Mouse (Mus musculus) lung, embryonic 14.5 days (tissue): ENCODE data around the gene Gabrg2. TPM values are rescaled to one million over a fixed set of nuclear protein-coding genes. Genes with fewer than 3 reads are reported as not detected.

Experiments
- ATAC-seq: fragments of 200-750 bp; cut with Nextera tagmentation; 2 replicates; pipeline ENCODE4 v1.8.0; 2017; ENCODE audit warnings: mild to moderate bottlenecking, moderate TSS enrichment, moderate library complexity; ENCODE audit not compliant: insufficient read depth
- DNase-seq: peaks from one replicate; pipeline ENCODE4 v3.0.0-alpha.2; 2015
- H3K27ac ChIP-seq: fragments of 300-500 bp; sonication (generic); 2 replicates; pipeline ENCODE4 v1.5.1; 2014; ENCODE audit warnings: low read depth, mild to moderate bottlenecking, moderate library complexity
- H3K27me3 ChIP-seq: fragments of 300-500 bp; sonication (generic); 2 replicates; pipeline ENCODE4 v1.6.1; 2014; ENCODE audit warnings: low read length, control low read depth; ENCODE audit not compliant: insufficient read depth
- H3K36me3 ChIP-seq: fragments of 300-500 bp; sonication (generic); 2 replicates; pipeline ENCODE4 v1.6.1; 2014; ENCODE audit warnings: control low read depth; ENCODE audit not compliant: insufficient read depth
- H3K4me1 ChIP-seq: fragments of 300-500 bp; sonication (generic); 2 replicates; pipeline ENCODE4 v1.6.1; 2014; ENCODE audit warnings: antibody characterized with exemption, control low read depth; ENCODE audit not compliant: insufficient read depth
- H3K4me2 ChIP-seq: fragments of 300-500 bp; sonication (generic); 2 replicates; pipeline ENCODE4 v1.6.1; 2014; ENCODE audit warnings: mild to moderate bottlenecking
- H3K4me3 ChIP-seq: fragments of 300-500 bp; sonication (generic); 2 replicates; pipeline ENCODE4 v1.5.1; 2014; ENCODE audit warnings: low read depth, low read length
- H3K9ac ChIP-seq: fragments of 300-500 bp; sonication (generic); 2 replicates; pipeline ENCODE4 v1.6.1; 2014
- H3K9me3 ChIP-seq: fragments of 300-500 bp; sonication (generic); 2 replicates; pipeline ENCODE4 v1.6.1; 2016; ENCODE audit warnings: low read depth, low read length, control low read depth
- CTCF ChIP-seq: IDR thresholded peaks from 2 replicates; pipeline ENCODE4 v1.5.1; 2016; ENCODE audit warnings: antibody characterized with exemption, low read depth
- WGBS: fragments of 180-500 bp; shearing (Covaris S2); extraction: QIAGEN DNeasy Blood & Tissue Kit; methylation state at CpG from one replicate; pipeline ENCODE4 v1.1.7; 2014; 5-methylcytosine and 5-hydroxymethylcytosine counted together
- polyA plus RNA-seq: library from polyadenylated mRNA; unstranded; fragments of >200 nt; fragmentation: Nextera tagmentation; extraction: Ambion mirVana; gene quantifications from 2 replicates; pipeline ENCODE4 v1.2.1, GENCODE M21; 2014

Gabrg2 gene
- polyA plus RNA-seq, 1 experiment from 2014 or later, result 0.05 TPM

DNA sequence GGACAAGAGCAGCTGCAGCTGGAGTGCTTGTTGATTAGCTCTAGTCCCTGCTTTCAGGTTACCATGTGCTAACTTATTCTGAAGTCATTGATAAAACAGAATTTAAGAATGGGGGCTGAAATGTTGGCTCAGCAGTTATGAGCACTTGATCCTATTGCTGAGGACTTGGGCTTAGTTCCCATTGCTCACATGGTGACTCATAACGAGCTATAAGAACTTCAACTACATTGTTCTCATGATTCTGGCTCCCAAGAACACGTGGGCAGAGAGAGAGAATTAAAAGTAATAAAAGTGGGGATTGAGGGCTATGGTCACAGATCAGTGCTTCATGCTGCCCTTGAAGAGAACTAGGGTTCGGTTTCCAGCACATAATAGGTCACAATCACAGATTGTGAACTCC lies 48.8 kb downstream of the Gabrg2 start:
- ATAC-seq (no peak), DNase-seq (no peak)
- no peaks in the 10 kb centered on the region for H3K27me3 ChIP-seq
- H3K27ac ChIP-seq, result no peak overlapping the region
- H3K9ac ChIP-seq, result no peak overlapping the region
- no peak overlapping the region for H3K4me3 ChIP-seq
- no peaks in the 10 kb centered on the region for H3K9me3 ChIP-seq
- no peaks in the 10 kb centered on the region for H3K4me1 ChIP-seq
- no peaks in the 10 kb centered on the region for H3K36me3 ChIP-seq
- H3K4me2 ChIP-seq, result no peak overlapping the region
- WGBS, result 57% methylated on average over 3 of the region's 3 CpGs
- no peak for TF ChIP-seq CTCF

DNA sequence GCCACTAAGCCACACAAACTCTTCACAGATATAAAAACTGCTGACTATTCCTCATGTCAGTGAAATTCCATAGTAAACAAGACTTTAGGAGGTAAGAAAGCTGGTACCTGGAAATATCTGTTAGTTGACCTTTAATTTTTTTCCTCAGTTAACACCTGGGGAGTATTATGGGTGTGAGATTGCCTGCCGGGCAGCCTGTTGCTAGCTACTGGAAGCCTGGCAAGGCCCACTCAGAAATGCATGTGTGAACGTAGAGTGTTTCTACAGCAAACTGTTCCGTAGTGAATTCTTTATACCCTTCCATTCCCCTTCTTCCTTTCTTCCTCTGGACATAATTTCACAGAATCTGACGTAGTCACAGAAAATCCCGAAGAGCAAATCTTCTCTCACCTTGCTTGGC lies 55.2 kb downstream of the Gabrg2 start:
- WGBS, result 68% methylated on average over 5 of the region's 5 CpGs
- ATAC-seq, result no peak
- Histone ChIP-seq H3K27me3 (no peaks in the 10 kb centered on the region), H3K4me3 (no peak overlapping the region), H3K27ac (no peak overlapping the region), H3K4me1 (no peaks in the 10 kb centered on the region), H3K4me2 (no peak overlapping the region), H3K9me3 (no peaks in the 10 kb centered on the region), H3K9ac (no peak overlapping the region), H3K36me3 (no peaks in the 10 kb centered on the region)
- no peak for DNase-seq
- TF ChIP-seq CTCF, result no peak

DNA sequence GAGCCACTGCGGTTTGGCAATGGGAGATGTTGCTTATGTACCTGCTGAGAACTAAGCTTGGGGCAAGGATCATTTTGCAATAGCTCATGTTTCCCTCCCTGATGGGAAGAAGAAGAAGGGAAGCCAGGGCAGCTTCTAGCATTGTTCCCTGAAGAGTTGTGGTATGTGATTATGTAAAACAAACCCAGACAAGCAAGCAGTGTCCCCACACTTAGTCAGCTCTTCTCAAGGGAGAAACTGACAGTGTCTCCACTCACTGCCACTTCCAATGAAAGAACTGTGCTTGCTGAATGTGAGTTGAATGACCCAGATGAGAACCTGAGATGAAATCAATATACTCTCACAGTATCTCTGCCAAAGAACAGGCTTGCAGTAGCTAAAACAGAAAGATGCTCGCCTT lies 62.7 kb downstream of the Gabrg2 start:
- TF ChIP-seq CTCF, result no peak
- no peaks in the 10 kb centered on the region for H3K9me3 ChIP-seq
- H3K27ac ChIP-seq, result no peak overlapping the region
- 77% methylated on average over 2 of the region's 2 CpGs for WGBS
- ATAC-seq (no peak), DNase-seq (no peak)
- no peaks in the 10 kb centered on the region for H3K36me3 ChIP-seq
- no peak overlapping the region for H3K4me2 ChIP-seq
- H3K4me1 ChIP-seq, result no peaks in the 10 kb centered on the region
- H3K9ac ChIP-seq, result no peak overlapping the region
- H3K27me3 ChIP-seq, result no peaks in the 10 kb centered on the region
- no peak overlapping the region for H3K4me3 ChIP-seq

DNA sequence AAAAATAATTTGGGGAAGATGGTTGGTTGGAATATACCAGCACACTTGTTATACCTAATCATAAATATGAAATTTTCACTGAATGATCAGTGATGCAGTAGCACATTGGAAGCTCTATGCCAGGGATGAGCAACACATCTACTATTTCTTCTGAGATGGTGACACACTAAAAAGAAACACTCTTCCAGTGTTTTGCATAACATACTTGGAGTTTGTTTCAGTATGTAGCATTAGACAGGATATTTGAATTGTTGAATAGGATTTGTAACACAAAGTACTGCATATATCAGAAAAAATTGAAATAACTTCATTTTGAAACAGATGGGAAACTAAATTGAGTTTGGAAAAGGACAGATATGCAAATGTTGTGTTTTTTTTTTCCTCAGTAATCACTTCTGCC lies 81.8 kb downstream of the Gabrg2 start:
- ATAC-seq (no peak), DNase-seq (no peak)
- H3K27me3 ChIP-seq, result no peaks in the 10 kb centered on the region
- H3K9me3 ChIP-seq, result no peaks in the 10 kb centered on the region
- no peak overlapping the region for H3K9ac ChIP-seq
- H3K4me2 ChIP-seq, result no peak overlapping the region
- H3K36me3 ChIP-seq, result no peaks in the 10 kb centered on the region
- no peak for TF ChIP-seq CTCF
- no peaks in the 10 kb centered on the region for H3K4me1 ChIP-seq
- no peak overlapping the region for H3K4me3 ChIP-seq
- no peak overlapping the region for H3K27ac ChIP-seq

DNA sequence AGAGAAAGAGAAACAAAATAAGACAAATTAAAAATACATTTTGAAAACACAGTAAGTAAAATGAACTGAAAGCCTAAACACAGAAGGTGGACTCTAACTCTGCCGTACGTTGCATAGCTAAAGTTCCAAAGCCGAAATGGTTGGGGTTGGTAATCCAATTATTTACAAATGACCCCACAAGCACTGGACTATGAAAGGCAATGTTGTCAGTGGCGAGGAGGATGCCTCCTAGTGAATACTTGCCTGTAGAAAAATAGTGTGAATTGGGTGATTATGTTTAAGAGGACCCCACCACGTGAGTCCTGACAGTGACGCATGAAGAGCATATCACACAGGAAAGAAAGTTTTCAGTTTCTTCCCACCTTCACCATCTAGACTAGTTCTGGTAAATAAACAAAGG lies 86.6 kb downstream of the Gabrg2 start:
- no peak overlapping the region for H3K4me3 ChIP-seq
- no peaks in the 10 kb centered on the region for H3K9me3 ChIP-seq
- ATAC-seq (no peak), DNase-seq (no peak)
- no peak overlapping the region for H3K4me2 ChIP-seq
- no peak overlapping the region for H3K27ac ChIP-seq
- no peak overlapping the region for H3K9ac ChIP-seq
- no peaks in the 10 kb centered on the region for H3K36me3 ChIP-seq
- TF ChIP-seq CTCF, result no peak
- no peaks in the 10 kb centered on the region for H3K27me3 ChIP-seq
- H3K4me1 ChIP-seq, result no peaks in the 10 kb centered on the region
- WGBS, result 64% methylated on average over 6 of the region's 6 CpGs

DNA sequence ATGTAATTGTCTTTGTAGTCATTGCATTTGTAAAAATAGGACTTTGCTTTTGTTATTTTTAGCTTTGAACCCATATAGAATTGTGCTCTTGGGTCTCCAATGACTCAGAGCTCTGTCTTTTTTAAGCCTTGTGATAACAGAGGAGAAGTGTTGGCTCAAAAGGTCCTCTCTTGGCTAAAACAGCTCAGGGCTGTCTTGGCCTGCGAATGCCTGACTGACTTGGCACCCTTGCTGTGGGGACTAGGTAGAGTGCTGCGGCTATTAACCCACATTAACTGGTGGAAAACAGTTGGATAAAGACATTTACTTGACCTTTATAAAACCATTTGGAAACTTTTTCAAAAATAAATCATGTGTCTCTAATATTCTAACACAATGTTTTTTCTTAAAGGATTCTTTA lies 97.0 kb downstream of the Gabrg2 start:
- Histone ChIP-seq H3K4me1 (no peaks in the 10 kb centered on the region), H3K4me2 (no peak overlapping the region), H3K9me3 (no peaks in the 10 kb centered on the region), H3K36me3 (no peaks in the 10 kb centered on the region), H3K4me3 (no peak overlapping the region), H3K27ac (no peak overlapping the region), H3K27me3 (no peaks in the 10 kb centered on the region), H3K9ac (no peak overlapping the region)
- ATAC-seq (no peak), DNase-seq (no peak)
- 69% methylated on average over 2 of the region's 2 CpGs for WGBS
- no peak for TF ChIP-seq CTCF

Other genes with a start within 250 kb of the Gabrg2 start
- gene Gabra1, start 182.1 kb upstream of the Gabrg2 start, polyA plus RNA-seq, result 0.45 and 1.1 TPM in 2 replicates